Mouse (Mus musculus) frontal cortex, adult (tissue): ENCODE data around the gene Plekhf1.

Source experiments
- ATAC-seq: cut with Nextera tagmentation; 2 replicates; pipeline ENCODE4 v1.9.2; 2017; ENCODE audit warnings: mild to moderate bottlenecking, moderate library complexity, mixed read lengths; ENCODE audit not compliant: low TSS enrichment

Gene Plekhf1

DNA sequence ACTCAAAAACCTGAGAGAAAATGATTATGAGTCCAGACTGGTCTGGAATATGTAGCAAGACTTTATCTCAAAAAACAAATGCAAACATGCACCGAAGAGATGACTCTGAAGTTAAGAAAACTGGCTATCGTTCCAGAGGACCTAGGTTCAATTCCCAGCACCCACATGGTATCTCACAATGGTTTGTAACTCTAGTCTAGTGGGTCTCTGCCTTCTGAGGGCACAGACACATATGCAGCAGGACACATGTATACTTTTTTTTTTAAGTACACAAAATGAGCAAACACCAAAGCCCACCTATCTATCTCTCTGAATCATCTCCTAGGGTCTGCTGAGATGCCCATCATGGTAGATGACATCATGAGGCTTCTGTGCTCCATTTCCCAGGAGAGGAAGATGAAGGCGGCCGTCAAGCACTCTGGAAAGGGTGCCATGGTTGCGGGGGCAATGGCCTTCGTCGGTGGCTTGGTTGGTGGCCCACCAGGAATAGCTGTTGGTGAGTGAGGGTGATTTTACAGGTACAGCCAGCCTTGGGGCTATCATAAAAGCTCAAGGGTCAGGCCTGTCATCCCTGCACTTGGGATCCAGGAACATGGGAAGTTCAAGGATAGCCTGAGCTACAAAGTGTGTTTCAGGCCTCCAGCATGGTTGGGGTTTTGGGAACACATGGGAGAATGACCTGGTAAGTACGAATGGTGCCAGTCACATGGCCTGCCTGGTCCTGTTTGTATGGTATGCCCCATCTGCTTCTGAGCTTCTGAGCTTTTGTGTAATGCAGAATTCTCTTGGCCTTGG lies 39.3 kb downstream of the Plekhf1 start:
- no peak for ATAC-seq

DNA sequence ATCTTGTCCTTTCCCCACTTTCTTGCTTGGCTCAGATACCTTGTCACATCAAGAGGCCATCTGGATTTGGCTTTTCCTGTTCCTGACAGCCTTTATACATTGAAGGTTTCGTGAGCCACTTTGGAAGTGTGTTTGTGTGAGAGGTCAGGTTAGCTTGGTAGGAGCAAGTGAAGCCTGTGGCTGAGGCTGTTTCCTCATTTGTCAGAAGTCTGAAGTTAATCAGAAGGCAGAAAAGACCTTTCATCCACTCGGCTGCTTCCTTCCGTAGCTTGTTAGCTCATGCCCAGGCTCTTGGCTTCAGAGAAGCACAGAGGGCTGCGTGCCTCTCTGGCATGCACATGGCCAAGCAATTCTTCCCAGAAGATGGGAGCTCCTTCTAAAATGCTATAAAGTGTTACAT lies 40.0 kb downstream of the Plekhf1 start:
- no peak for ATAC-seq

DNA sequence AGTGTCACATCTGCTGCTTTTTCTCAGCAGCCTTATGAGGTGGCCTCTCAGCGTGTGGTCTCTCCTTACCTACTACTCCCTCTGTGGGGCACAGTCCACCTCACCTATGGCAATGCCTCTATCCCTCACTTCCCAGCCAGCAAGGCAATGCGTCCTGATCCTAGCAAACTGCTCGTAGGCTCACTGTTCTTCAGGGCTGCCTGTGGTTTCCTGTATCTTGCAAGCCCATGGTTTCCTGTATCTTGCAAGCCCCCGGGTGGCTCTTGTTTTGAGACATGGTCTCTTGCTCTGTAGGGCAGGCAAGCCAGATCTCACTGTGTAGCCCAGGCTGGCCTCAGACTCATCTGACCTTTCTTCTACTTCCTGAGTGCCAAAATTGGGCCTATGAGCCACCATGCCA lies 41.0 kb downstream of the Plekhf1 start:
- no peak for ATAC-seq

DNA sequence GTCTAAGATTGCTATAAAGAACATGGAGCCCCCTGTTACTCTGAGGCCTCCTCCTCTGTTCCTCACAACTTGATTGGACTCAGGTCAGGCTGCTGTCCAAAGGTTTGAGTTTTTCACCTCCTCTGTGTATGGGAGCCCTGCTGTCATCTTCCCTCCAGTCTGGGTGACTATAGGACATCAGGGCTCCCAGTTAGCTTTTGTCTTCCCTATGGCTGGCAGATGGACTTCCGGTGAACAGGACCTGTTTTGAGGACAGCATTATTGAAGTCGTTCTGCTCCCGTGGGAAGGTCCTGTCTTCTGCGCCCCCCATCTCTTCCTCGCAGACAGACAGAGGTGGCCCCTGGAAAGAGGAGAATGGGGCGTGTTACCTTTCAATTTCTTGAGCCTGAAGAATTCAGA lies 43.0 kb downstream of the Plekhf1 start:
- ATAC-seq = no peak

DNA sequence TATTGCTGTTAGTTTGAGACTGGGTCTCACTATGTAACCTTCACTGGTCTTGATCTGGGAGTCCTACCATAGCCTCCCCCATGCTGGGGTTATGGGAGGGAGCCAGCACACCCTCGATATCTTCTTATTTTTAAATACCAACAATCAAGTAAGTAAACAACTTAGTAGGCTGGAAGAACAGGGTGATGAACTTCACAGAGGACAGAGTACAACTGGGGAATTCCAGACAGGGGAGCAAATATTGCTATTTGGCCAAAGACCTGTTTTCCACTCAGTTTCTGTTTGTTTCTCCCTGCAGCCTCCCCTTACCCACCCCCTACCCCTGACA lies 43.4 kb downstream of the Plekhf1 start:
- ATAC-seq = no peak

DNA sequence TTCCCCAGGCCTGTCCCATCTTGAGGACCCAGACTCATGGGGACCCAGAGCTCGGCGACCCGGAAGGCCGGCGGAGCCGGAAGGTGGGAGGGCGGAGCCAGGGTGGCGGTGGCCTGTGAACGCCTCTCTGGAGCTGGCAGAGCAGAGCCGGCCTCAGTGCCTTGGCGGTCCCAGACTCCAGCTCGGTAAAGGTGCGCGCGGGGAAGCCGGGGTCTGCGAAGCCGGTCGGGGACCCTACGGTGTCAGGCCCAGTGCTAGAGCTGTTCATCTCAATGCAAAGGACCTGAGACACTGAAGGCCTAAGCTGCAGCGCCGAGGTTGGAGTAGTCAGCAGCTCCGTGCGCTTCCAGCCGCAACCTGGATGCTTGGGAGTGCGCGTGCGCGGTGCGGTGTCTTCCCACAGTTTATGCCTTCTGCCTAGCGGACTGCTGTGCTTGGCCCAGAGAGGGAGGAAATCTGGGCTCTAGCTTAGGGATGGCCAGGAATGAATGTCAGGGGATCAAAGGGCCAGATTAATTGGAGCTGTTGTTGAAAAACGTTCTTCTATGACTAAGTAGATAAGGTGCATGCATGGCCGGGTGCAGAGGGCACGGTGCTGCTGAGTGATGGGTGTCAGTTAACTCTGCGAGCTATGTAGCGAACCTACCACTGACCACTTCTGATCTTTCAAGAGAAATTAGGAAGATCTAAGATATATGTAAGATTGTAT lies 44.0 kb downstream of the Plekhf1 start:
- peak; percentile 93 for ATAC-seq

DNA sequence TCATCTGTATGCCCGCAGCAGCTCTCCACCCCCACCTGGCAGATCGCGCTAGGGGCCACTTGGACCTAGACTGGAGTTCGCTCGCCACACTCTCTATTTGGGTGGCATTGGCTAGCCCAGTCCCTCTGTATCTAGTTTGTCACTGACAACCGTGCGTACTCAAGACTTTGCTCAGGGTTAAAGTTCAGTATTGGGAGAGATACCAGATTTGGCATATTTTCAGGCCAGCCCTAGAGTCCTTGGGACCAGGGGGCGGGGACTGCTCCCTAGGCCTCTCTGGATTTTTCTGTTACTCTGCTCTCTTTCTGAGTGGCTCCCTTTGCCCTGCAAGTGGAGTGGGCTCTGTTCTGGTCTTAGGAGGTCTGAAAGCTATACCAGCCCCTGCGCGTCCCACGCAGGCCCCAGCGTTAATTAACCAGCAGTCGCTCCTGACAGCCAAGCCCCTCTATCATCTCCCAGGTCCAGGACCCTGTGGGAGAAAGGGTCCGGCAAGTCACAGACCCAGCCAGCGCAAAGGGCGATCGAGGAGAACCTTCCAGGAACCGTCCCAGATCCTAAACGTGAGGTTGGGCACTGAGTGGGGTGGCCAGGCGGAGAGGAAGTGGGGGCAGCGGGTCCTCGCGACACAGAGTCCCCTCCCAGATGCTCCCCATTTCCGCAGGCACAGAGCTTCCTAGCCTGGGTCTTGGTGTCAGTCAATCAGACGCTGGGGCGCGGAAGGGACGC lies 44.7 kb downstream of the Plekhf1 start, which contains the start of gene 1600014C10Rik:
1600014C10Rik (plus strand) TSS at position 256 of the 726 bp plus-strand sequence.
- peak; percentile 21; the same call in 1 of the 2 replicates for ATAC-seq

DNA sequence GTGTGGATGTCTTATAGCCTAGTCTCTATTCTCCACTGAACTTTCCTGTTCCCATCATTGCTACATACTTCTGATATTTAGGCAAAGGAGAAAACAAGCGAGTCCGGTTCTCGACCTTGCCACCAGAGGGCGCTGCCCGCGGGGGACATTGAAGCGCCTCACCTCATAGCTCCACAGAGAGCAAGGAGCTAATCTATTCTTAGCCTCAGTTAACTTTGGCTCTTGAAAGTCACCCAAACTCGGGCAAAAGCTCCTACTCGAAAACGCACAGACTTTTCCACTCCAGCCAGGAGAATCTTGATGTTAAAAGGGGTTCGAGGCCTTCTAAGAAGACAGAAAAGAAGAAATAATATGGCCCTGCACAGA lies 45.2 kb downstream of the Plekhf1 start:
- ATAC-seq = peak; percentile 64

DNA sequence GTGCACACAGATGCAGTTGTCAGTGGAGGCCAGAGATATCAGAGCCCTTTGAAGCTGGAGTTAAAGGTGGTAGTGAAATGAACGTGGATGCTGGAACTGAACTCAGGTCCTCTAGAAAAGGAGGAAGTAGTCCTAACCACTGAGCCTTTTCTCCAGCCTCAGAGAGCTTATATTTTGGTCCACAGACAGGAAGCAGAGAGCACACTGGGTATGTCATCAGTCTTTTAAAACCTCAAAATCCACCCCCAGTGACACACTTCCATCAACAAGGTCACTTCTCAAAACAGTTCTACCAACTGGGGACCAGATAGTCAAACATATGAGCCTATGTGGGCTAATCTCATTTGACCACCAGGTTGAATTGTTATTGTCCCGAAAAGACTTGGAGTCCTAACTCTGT lies 46.5 kb downstream of the Plekhf1 start:
- no peak for ATAC-seq

DNA sequence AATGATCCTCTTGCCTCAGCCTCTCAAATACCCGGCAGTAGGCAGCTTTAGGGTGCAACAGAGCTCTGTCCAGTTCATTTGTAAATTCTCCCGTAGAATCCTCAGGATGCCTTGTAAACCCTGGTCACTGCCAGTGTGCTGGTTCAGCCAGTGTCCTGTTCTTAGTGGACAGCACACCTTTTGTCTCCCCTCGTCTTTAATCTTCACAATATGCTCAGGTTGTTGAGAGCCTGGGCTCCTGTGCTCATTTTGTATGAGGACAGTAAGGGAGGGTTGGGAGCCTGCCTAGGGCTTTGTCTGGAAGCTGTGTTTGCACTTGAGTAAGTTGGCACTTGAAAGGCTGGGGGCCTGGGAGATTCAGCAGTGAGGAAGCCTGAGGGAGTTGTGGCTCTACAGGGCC lies 47.9 kb downstream of the Plekhf1 start:
- no peak for ATAC-seq

DNA sequence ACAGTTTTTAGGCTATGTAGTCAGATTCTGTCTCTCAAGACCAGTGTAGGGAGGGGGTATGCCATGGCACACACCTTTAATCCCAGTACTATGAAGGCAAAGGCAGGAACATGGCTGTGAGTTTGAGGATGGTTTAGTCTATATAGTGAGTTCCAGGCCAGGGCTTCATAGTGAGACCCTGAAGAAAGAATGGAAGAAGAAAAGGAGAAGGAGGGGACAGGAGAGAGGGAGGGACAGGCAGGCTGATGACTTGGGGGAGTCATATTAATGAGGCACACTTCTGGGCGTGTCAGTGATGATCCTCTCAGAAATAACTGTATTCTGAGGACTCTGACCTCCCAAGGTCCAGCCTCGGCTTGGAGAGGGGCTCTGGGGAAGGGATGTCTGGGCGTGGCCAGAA lies 51.8 kb downstream of the Plekhf1 start:
- ATAC-seq = no peak

DNA sequence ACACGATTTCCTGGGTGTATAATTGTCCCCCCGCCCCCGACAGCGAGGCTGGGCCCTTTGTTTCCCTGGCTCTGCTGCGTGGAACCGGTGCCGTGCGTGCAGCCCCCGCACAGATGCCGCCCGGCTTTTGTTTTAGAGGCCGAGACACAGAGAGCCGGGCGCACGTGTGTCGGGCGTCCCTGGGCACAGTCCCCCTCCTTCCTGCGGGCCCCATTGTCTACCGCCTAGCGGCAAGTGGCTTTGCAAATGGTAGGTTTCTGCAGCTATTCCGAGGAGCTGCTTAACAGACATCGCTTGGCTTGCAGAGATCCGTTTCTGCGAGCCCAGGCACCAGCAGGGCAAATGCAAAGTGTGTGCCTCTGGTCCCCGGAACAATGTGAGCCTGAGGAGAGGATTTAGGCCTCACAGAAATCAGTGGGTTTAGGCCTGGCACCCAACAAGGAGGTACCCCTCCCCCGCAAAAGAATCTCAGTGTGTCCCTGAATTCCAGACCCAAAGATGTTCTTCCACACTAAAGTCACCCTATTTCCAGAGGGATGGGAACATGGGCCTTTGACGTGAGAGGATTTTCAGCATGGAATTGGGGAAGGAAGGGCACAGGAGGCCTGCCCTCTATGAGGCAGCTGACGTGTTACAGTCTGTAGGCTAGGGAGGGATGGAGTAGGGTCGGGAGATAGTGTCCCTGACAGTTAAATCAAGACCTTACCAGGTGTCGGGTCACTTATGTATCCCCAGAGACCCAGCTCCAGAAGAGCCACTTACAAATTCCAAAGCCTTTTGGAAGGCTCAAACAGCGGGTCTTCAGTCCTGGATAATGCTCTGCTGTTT lies 53.3 kb downstream of the Plekhf1 start:
- peak; percentile 86 for ATAC-seq

DNA sequence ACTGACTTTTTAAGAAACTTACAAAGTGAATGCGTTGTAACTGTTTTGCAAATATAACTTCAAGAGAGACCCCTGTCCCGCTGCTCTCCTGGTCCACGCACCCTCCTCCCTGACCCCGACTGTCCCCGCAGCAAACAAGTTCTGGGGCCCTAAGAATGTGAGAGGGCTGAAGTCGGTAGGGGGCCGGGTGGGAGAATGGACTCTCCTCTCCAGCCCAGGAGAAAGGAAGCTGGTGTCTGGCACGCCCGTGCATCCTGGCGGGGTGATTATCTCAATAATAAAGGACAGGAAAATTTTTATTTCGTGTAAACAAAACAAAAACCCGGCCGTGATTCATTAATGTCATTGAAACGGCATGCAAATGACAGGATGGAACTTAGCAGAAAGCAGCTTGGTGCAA lies 53.9 kb downstream of the Plekhf1 start:
- no peak for ATAC-seq

DNA sequence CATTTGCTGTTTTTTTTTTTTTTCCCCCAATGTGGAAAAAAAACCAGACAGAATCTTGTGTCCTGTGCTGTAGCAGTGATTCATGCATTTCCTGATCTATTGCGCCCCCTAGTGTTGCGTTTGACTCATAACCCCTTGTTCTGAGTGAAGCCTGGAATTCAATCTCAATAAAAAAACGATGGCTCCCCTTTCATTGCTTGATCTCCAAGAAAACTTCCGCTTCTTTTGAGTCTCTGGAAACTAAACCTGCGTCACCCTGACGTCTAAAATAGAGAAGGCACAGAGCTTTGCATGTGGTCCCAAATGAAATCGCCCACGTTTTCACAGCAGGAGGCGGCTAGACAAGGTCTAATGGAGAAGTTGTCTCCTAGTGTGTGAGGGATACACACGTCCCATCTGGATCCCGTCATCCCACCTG lies 60.1 kb downstream of the Plekhf1 start:
- ATAC-seq = peak; percentile 91
